Mouse (Mus musculus): ENCODE data around the gene Atf6b. TPM values are rescaled to one million over a fixed set of nuclear protein-coding genes. Genes with fewer than 3 reads are reported as not detected.

The Atf6b gene
- total and polyA plus RNA-seq, 3 experiments = 18.9 to 59.6 (median 34.3) TPM

- Histone ChIP-seq H3K4me1 (ENCODE audit: control insufficient read depth in 1 of 2, insufficient read depth in 2 of 2) (peaks cover 0 to 22% of the 10 kb centered on the region in 2 experiments; a peak in 3 of 4 replicates), H3K9me3 (replicated peaks; ENCODE audit: low read length) (peaks cover 9% of the 10 kb centered on the region), H3K9ac (ENCODE audit: insufficient read depth, low read depth) (no peak overlapping the region), H3K36me3 (replicated peaks in 1 of 2; ENCODE audit: control insufficient read depth in 1 of 2, insufficient read depth in 1 of 2, low read length in 1 of 2) (peaks cover 0 to 4% of the 10 kb centered on the region in 2 experiments), H3K4me3 (replicated peaks in 1 of 3; ENCODE audit: low read depth in 2 of 3, low read length in 2 of 3, poor library complexity in 1 of 3) (no peak overlapping the region), H3K27me3 (replicated peaks) (peaks cover 75% of the 10 kb centered on the region), H3K79me2 (replicated peaks; ENCODE audit: control insufficient read depth, extremely low read depth, insufficient read depth, poor library complexity, severe bottlenecking) (no peaks in the 10 kb centered on the region; the same call in 1 of the 2 replicates), H3K4me2 (ENCODE audit: insufficient read depth, low read depth, poor library complexity, severe bottlenecking) (no peak overlapping the region), H3K27ac (ENCODE audit: insufficient read depth, low read depth) (no peak overlapping the region)
- in situ Hi-C loops (cut with MboI; ENCODE audit: low pct_ligation_motif_present, low pct_unique_long_range_greater_than_20kb, low sequenced_read_pairs) = no loop called here
- no peak for DNase-seq (ENCODE audit: extremely low read depth)
- dilution Hi-C loops (cut with MboI; ENCODE audit: extremely low pct_ligation_motif_present, extremely low pct_unique_long_range_greater_than_20kb, low sequenced_read_pairs) = no loop called here
- TF ChIP-seq JUND (conservative IDR thresholded peaks at IDR 0.05; ENCODE audit: low read depth, low read length) = no peak
Measured at GRCm38 (mm10) chr17:34640778-34641601, 6.0 kb upstream of the Atf6b start.

- no peak for TF ChIP-seq JUND (conservative IDR thresholded peaks at IDR 0.05; ENCODE audit: low read depth, low read length)
- no peak for TF ChIP-seq SIN3A (IDR thresholded peaks at IDR 0.05; ENCODE audit: low read length)
- TF ChIP-seq MAX (IDR thresholded peaks at IDR 0.05; ENCODE audit: low read length) = no peak
- TF ChIP-seq SMC3 (IDR thresholded peaks at IDR 0.05; ENCODE audit: low read depth, low read length) = no peak
- no peak for TF ChIP-seq UBTF (IDR thresholded peaks at IDR 0.05; ENCODE audit: low read depth, low read length)
- TF ChIP-seq BHLHE40 (IDR thresholded peaks at IDR 0.05; ENCODE audit: low read depth, low read length) = no peak
- no peak for TF ChIP-seq USF2 (conservative IDR thresholded peaks at IDR 0.05; ENCODE audit: low read depth, low read length)
- no peak for TF ChIP-seq ZC3H11A (IDR thresholded peaks at IDR 0.05; ENCODE audit: low read depth, low read length)
- TF ChIP-seq MXI1 (IDR thresholded peaks at IDR 0.05; ENCODE audit: low read depth, low read length) = no peak
- TF ChIP-seq KAT2A (IDR thresholded peaks at IDR 0.05; ENCODE audit: insufficient replicate concordance, low read length) = no peak
- TF ChIP-seq TCF12 (IDR thresholded peaks at IDR 0.05; ENCODE audit: low read depth, low read length) = no peak
- no peak for TF ChIP-seq USF1 (IDR thresholded peaks at IDR 0.05; ENCODE audit: low read depth, low read length)
- no peak for TF ChIP-seq MEF2A (IDR thresholded peaks at IDR 0.05; ENCODE audit: borderline replicate concordance, low read depth, low read length)
- TF ChIP-seq POLR2A (IDR thresholded peaks at IDR 0.05; ENCODE audit: low read depth, low read length) = no peak
- Histone ChIP-seq H3K79me2 (replicated peaks; ENCODE audit: control insufficient read depth, extremely low read depth, insufficient read depth, poor library complexity, severe bottlenecking) (no peaks in the 10 kb centered on the region; the same call in 1 of the 2 replicates), H3K4me3 (replicated peaks in 1 of 3; ENCODE audit: low read depth in 2 of 3, low read length in 2 of 3, poor library complexity in 1 of 3) (no peak overlapping the region), H3K4me2 (ENCODE audit: insufficient read depth, low read depth, poor library complexity, severe bottlenecking) (no peak overlapping the region), H3K36me3 (replicated peaks in 1 of 2; ENCODE audit: control insufficient read depth in 1 of 2, insufficient read depth in 1 of 2, low read length in 1 of 2) (peaks cover 0 to 9% of the 10 kb centered on the region in 2 experiments), H3K27me3 (replicated peaks) (peaks cover 66% of the 10 kb centered on the region), H3K9me3 (replicated peaks; ENCODE audit: low read length) (peaks cover 9% of the 10 kb centered on the region), H3K27ac (ENCODE audit: insufficient read depth, low read depth) (no peak overlapping the region), H3K9ac (ENCODE audit: insufficient read depth, low read depth) (no peak overlapping the region), H3K4me1 (ENCODE audit: control insufficient read depth in 1 of 2, insufficient read depth in 2 of 2) (peaks cover 0 to 29% of the 10 kb centered on the region in 2 experiments; a peak in 3 of 4 replicates)
- DNase-seq (ENCODE audit: extremely low read depth) = no peak
- in situ Hi-C loops (cut with MboI; ENCODE audit: low pct_ligation_motif_present, low pct_unique_long_range_greater_than_20kb, low sequenced_read_pairs) = no loop called here
- dilution Hi-C loops (cut with MboI; ENCODE audit: extremely low pct_ligation_motif_present, extremely low pct_unique_long_range_greater_than_20kb, low sequenced_read_pairs) = no loop called here
Measured at GRCm38 (mm10) chr17:34641945-34642344, 5.0 kb upstream of the Atf6b start.

All from CH12.LX (cell line).